Mouse (Mus musculus) spleen, embryonic (tissue): ENCODE measurements around the gene Tmod1.

Experiments
- CTCF ChIA-PET: fragments of 350-600 bp; sonication (Branson Sonifier 250); formaldehyde crosslinking; loops from one replicate; lab custom pipeline; 2022; lab: Charles Lee

Gene Tmod1

GRCm38 (mm10) chr4:46130221-46130620 is 91.5 kb downstream of the Tmod1 start:
- CTCF ChIA-PET: no interaction called here

GRCm38 (mm10) chr4:46131791-46132190 is 93.1 kb downstream of the Tmod1 start:
- CTCF ChIA-PET: no interaction called here

GRCm38 (mm10) chr4:46137629-46138286 is 99.0 kb downstream of the Tmod1 start:
- CTCF ChIA-PET: no interaction called here

- CTCF ChIA-PET: interaction anchor here (0.6 to 1.1 kb wide), 2 partner anchors 43 to 723 kb away, joined by 3 to 5 read pairs; no protein-coding TSS in a partner anchor
Observed at GRCm38 (mm10) chr4:46138287-46139222, 99.8 kb downstream of the Tmod1 start, which contains the start of the genes Ncbp1 and Tstd2. Gene Ncbp1, plus strand, starts transcription at chr4:46138613. Gene Tstd2, minus strand, starts transcription at chr4:46138694.

GRCm38 (mm10) chr4:46144323-46144722 is 105.6 kb downstream of the Tmod1 start:
- CTCF ChIA-PET: interaction anchor here (0.7 kb wide), 1 partner anchor 58 kb away, joined by 4 read pairs; no protein-coding TSS in a partner anchor

- CTCF ChIA-PET: interaction anchor here (0.7 kb wide), 1 partner anchor 23 kb away, joined by 3 read pairs; no protein-coding TSS in a partner anchor
Observed at GRCm38 (mm10) chr4:46146881-46147280, 108.1 kb downstream of the Tmod1 start.

DNA sequence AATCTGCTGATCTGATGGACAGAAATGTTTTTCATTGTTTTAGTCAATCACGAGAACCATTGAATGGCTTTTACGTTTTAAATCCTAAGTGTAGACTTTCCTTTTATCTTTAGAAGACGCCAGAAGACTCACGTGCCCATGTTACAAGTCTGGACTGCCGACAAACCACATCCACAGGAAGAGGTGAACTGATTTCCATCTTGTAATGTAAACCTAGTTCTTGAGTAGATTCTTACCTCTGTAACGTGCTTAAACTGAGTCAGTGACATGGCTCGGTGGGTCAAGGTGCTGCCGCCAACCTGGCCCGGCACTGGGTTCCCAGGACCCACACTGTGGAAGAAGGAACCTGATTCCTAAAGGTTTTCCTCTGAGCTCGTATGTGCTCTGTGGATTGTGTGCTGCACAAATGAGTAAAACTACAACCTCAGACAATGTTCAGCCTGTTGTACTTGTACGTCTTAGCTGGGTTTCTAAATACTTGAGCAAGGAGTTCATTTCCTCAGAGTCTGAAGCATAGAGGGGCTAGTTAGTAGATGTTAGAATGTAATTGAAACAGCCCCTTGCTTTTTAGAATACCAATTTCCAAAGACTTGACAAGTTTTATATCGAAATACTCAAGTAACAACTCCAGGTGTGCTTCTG is 113.3 kb downstream of the Tmod1 start:
- CTCF ChIA-PET: no interaction called here

- CTCF ChIA-PET: no interaction called here
Observed at GRCm38 (mm10) chr4:46164027-46164426, 125.3 kb downstream of the Tmod1 start.
